Comparison of ENCODE assay signal across 14 mouse cellular contexts in genomic region chr19:55700214-55700568, GRCm38 (mm10). TPM values are rescaled to one million over a fixed set of nuclear protein-coding genes. Genes with fewer than 3 reads are reported as not detected.
DNase-seq lines count a peak whose midpoint lies in the region; ATAC-seq and TF ChIP-seq lines count a peak whose summit lies in the region.
"Had no signal": no experiment of that assay in that cellular context is flagged by ENCODE, and none has a peak within 500 bp of the region (broad histone marks: within the 10 kb centered on the region; RNA-seq: fewer than 3 reads in every experiment).

No protein-coding gene starts in this region.

- intact Hi-C loops in heart, adult 2 months (cut with DNase I) = loop anchor here (5.0 kb wide), 1 partner anchor 58 kb away; no protein-coding TSS in a partner anchor

- no peak for TF ChIP-seq POLR2A in heart, adult 2 months (IDR thresholded peaks at IDR 0.05; ENCODE audit: insufficient read depth, low read depth, low read length)
- no peak for TF ChIP-seq POLR2A in liver, adult 2 months (IDR thresholded peaks at IDR 0.05; ENCODE audit: extremely low read depth, insufficient read depth, low read length)
- no peak for TF ChIP-seq POLR2A in small intestine, adult 2 months (IDR thresholded peaks at IDR 0.05; ENCODE audit: low read depth, low read length)

- peak overlapping the region; percentile 52 for H3K9ac ChIP-seq in heart, embryonic 13.5 days
- no peak overlapping the region for H3K9ac ChIP-seq in heart, adult 2 months (ENCODE audit: low read depth, low read length)
- H3K9ac ChIP-seq in liver, adult 2 months (ENCODE audit: low read depth, low read length) = peak overlapping the region; percentile 55
- H3K9ac ChIP-seq: forebrain, embryonic 15.5 days; neural tube, embryonic 13.5 days had no signal

- no peaks in the 10 kb centered on the region for H3K36me3 ChIP-seq in heart, embryonic 13.5 days
- no peaks in the 10 kb centered on the region for H3K36me3 ChIP-seq in heart, adult 2 months (ENCODE audit: control insufficient read depth, insufficient read depth, low read length)
- H3K36me3 ChIP-seq in liver, adult 2 months (ENCODE audit: control insufficient read depth, insufficient read depth, low read length) = no peaks in the 10 kb centered on the region
- no peaks in the 10 kb centered on the region for H3K36me3 ChIP-seq in limb, embryonic 10.5 days
- H3K36me3 ChIP-seq in small intestine, adult 2 months (ENCODE audit: control insufficient read depth, insufficient read depth, low read length) = no peaks in the 10 kb centered on the region
- H3K36me3 ChIP-seq: forebrain, embryonic 15.5 days; neural tube, embryonic 13.5 days had no signal

- no peak overlapping the region for H3K27ac ChIP-seq in heart, embryonic 13.5 days (replicated peaks)
- H3K27ac ChIP-seq in heart, adult 2 months = no peak overlapping the region
- H3K27ac ChIP-seq in liver, adult 2 months (replicated peaks; ENCODE audit: insufficient read depth, low read depth, low read length) = peak overlapping the region; percentile 98
- 0 out of 2 replicates have a peak overlapping the region, but pooled peaks have one; percentile 21 for H3K27ac ChIP-seq in limb, embryonic 10.5 days
- H3K27ac ChIP-seq in small intestine, adult 2 months (ENCODE audit: insufficient read depth, low read depth, low read length) = peak overlapping the region; percentile 99
- H3K27ac ChIP-seq in layer of hippocampus, adult 2 months = no peak overlapping the region
- H3K27ac ChIP-seq: forebrain, embryonic 15.5 days; neural tube, embryonic 13.5 days had no signal

- no peak for TF ChIP-seq EP300 in heart, adult 2 months (IDR thresholded peaks at IDR 0.05; ENCODE audit: insufficient read depth, low read depth, low read length)

- ATAC-seq in heart, embryonic 13.5 days (ENCODE audit: extremely low read depth, insufficient number of reproducible peaks, low FRiP score, low TSS enrichment) = no peak
- ATAC-seq: forebrain, embryonic 15.5 days; inflammation-experienced regulatory T-cells, adult 6 months had no signal

- peaks cover 20% of the 10 kb centered on the region for H3K4me1 ChIP-seq in heart, embryonic 13.5 days
- H3K4me1 ChIP-seq in heart, adult 2 months (ENCODE audit: control insufficient read depth, insufficient read depth, low read length) = no peaks in the 10 kb centered on the region
- H3K4me1 ChIP-seq in liver, adult 2 months (ENCODE audit: control insufficient read depth, insufficient read depth, low read length) = peaks cover 22% of the 10 kb centered on the region
- peaks cover 21% of the 10 kb centered on the region for H3K4me1 ChIP-seq in limb, embryonic 10.5 days
- H3K4me1 ChIP-seq in small intestine, adult 2 months (ENCODE audit: control insufficient read depth, insufficient read depth, insufficient read length, low read length) = peaks cover 49% of the 10 kb centered on the region
- H3K4me1 ChIP-seq: forebrain, embryonic 15.5 days had no signal

- no peak for DNase-seq in heart, adult 2 months
- DNase-seq in liver, adult 2 months (ENCODE audit: extremely low read depth, low read depth, low spot score) = no peak
- no peak for DNase-seq in liver
- no peak for DNase-seq in limb, embryonic 10.5 days (ENCODE audit: low spot score)
- DNase-seq in adrenal gland, postnatal 36 days = no peak
- no peak for DNase-seq in layer of hippocampus, adult 2 months (ENCODE audit: low spot score in 2 of 2)
- DNase-seq: adrenal gland, adult 8-10 months; cerebellum, adult 8-10 months; thymus, adult 18-20 months had no signal

- H3K27me3 ChIP-seq in heart, embryonic 13.5 days (replicated peaks) = peaks cover 32% of the 10 kb centered on the region
- H3K27me3 ChIP-seq in heart, adult 2 months (ENCODE audit: control insufficient read depth, insufficient read depth, low read length) = no peaks in the 10 kb centered on the region
- no peaks in the 10 kb centered on the region for H3K27me3 ChIP-seq in liver, adult 2 months (ENCODE audit: control insufficient read depth, insufficient read depth, low read length)
- H3K27me3 ChIP-seq in limb, embryonic 10.5 days (ENCODE audit: low read depth, poor library complexity, severe bottlenecking) = peaks cover 71% of the 10 kb centered on the region
- H3K27me3 ChIP-seq in small intestine, adult 2 months (ENCODE audit: control insufficient read depth, insufficient read depth, low read length) = no peaks in the 10 kb centered on the region
- H3K27me3 ChIP-seq: forebrain, embryonic 15.5 days had no signal

- no peaks in the 10 kb centered on the region for H3K9me3 ChIP-seq in heart, embryonic 13.5 days
- H3K9me3 ChIP-seq in limb, embryonic 10.5 days (replicated peaks) = no peaks in the 10 kb centered on the region
- H3K9me3 ChIP-seq: forebrain, embryonic 15.5 days; neural tube, embryonic 13.5 days had no signal

- H3K4me2 ChIP-seq in heart, embryonic 13.5 days = peak overlapping the region; percentile 62
- H3K4me2 ChIP-seq: forebrain, embryonic 15.5 days; neural tube, embryonic 13.5 days had no signal

- no peak for TF ChIP-seq CTCF in heart, adult 2 months (IDR thresholded peaks at IDR 0.05)
- TF ChIP-seq CTCF in liver, adult 2 months (IDR thresholded peaks at IDR 0.05; ENCODE audit: low read depth, low read length) = no peak
- TF ChIP-seq CTCF in small intestine, adult 2 months (IDR thresholded peaks at IDR 0.05; ENCODE audit: extremely low read depth, insufficient read length, insufficient replicate concordance, low read depth, low read length) = no peak
- TF ChIP-seq CTCF in layer of hippocampus, adult 2 months (conservative IDR thresholded peaks at IDR 0.05) = no peak

- H3K4me3 ChIP-seq in heart, embryonic 13.5 days = peak overlapping the region; percentile 14
- no peak overlapping the region for H3K4me3 ChIP-seq in heart, adult 2 months
- H3K4me3 ChIP-seq in liver, adult 2 months (ENCODE audit: insufficient read depth, low read depth, low read length) = no peak overlapping the region
- no peak overlapping the region for H3K4me3 ChIP-seq in limb, embryonic 10.5 days
- H3K4me3 ChIP-seq in small intestine, adult 2 months (ENCODE audit: low read depth, low read length) = no peak overlapping the region
- no peak overlapping the region for H3K4me3 ChIP-seq in layer of hippocampus, adult 2 months
- H3K4me3 ChIP-seq: forebrain, embryonic 15.5 days; neural tube, embryonic 13.5 days had no signal

- WGBS in heart, embryonic 13.5 days = 16% methylated on average over 6 of the region's 6 CpGs
- 36% methylated on average over 6 of the region's 6 CpGs for WGBS in heart, adult 2 months
- 15% methylated on average over 6 of the region's 6 CpGs for WGBS in liver, adult 2 months
- WGBS in limb, embryonic 10.5 days = 15% methylated on average over 6 of the region's 6 CpGs
- 14% methylated on average over 6 of the region's 6 CpGs for WGBS in small intestine, adult 2 months

- no peaks in the 10 kb centered on the region for H3K79me2 ChIP-seq in heart, adult 2 months (replicated peaks; ENCODE audit: control insufficient read depth, insufficient read depth, low read length)
- no peaks in the 10 kb centered on the region for H3K79me2 ChIP-seq in liver, adult 2 months (ENCODE audit: control insufficient read depth, insufficient read depth, low read length)

RNA-seq across cellular contexts. Expression of gene Tcf7l2, which starts 41.4 kb away (rescaled TPM):
- 42.6 and 43.8 TPM in 2 replicates for polyA plus RNA-seq in heart, embryonic 13.5 days (2015; fragmentation: Nextera tagmentation; extraction: Ambion mirVana)
- total RNA-seq in heart, adult 2 months (2021) = 10 to 100 TPM; 13.9 to 14.4 TPM
- polyA plus RNA-seq in heart, adult 2 months (2012; rRNA removed) = 11.1 TPM in 2 replicates
- 3.2 and 4.6 TPM in 2 replicates for total RNA-seq in liver, adult 2 months (2014; rRNA removed)
- polyA plus RNA-seq in liver, adult 2 months (2012; rRNA removed) = 13.3 and 14.6 TPM in 2 replicates
- 96.4 and 166 TPM in 2 replicates for polyA plus RNA-seq in limb, embryonic 10.5 days (2016; fragmentation: Nextera tagmentation; extraction: Ambion mirVana)
- polyA plus RNA-seq in small intestine, adult 2 months (2012; rRNA removed) = 19.4 and 45.3 TPM in 2 replicates
- 10 to 100 TPM; 22.7 to 28.3 TPM for total RNA-seq in adrenal gland, postnatal 36 days (2021)
- 10 to 100 TPM in 1 of 2 experiments, 1 to 10 TPM in 1; 9.9 to 11.3 TPM for total RNA-seq in layer of hippocampus, adult 2 months (2021)

Comparison
In these comparisons a context has a peak if more than half of its experiments do, and no peak if none do; other contexts are left out.
1. H3K27ac ChIP-seq: peak in liver, adult 2 months (single experiment), limb, embryonic 10.5 days (single experiment) and small intestine, adult 2 months (single experiment); none in heart, embryonic 13.5 days (single experiment), heart, adult 2 months (single experiment) and layer of hippocampus, adult 2 months (single experiment).